In the genomic region with DNA sequence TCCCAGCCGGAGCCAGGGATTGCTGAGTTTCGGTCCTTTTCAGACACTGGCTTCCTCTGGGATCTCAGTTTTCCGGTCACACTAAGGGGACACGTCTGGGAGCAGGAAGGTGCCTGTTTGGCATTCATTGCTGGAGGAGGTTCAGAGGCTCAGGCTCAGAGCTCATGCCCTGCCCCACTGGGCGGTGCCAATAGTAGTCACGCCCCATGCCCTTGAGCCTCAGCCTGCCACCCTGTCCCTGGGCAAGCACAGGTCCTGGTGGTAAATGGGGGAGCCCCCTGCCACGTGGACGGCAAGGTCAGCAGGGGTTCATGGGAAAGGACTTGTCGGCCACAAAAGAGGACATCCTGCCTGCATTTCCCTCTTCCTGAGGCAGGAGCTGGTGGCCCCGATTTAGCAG, we compare ENCODE assay signal across 13 mouse cellular contexts. TPM values are rescaled to one million over a fixed set of nuclear protein-coding genes. Genes with fewer than 3 reads are reported as not detected.
DNase-seq lines count a peak whose midpoint lies in the region; ATAC-seq and TF ChIP-seq lines count a peak whose summit lies in the region.
"Had no signal": no experiment of that assay in that cellular context is flagged by ENCODE, and none has a peak within 500 bp of the region (broad histone marks: within the 10 kb centered on the region; RNA-seq: fewer than 3 reads in every experiment).

No protein-coding gene starts in this region.

- H3K27me3 ChIP-seq in MEL (ENCODE audit: control insufficient read depth in 1 of 2, insufficient read depth in 2 of 2, low read length in 2 of 2): peaks cover 0 to 4% of the 10 kb centered on the region in 2 experiments
- H3K27me3 ChIP-seq in liver, embryonic 14.5 days (ENCODE audit: control insufficient read depth, insufficient read depth, low read length): peaks cover 27% of the 10 kb centered on the region

- no peak for TF ChIP-seq EP300 in MEL (IDR thresholded peaks at IDR 0.05; ENCODE audit: low read depth in 1 of 2, low read length in 2 of 2)
- TF ChIP-seq EP300 in liver, embryonic 14.5 days (IDR thresholded peaks at IDR 0.05; ENCODE audit: low read depth): no peak

- H3K79me2 ChIP-seq in MEL (ENCODE audit: control insufficient read depth, insufficient read depth, low read length, poor library complexity): no peaks in the 10 kb centered on the region

- peak overlapping the region; percentile 4 to 21; a peak in 1 of 4 replicates for H3K4me3 ChIP-seq in MEL (ENCODE audit: control insufficient read depth in 1 of 2, insufficient read depth in 1 of 2, low read depth in 2 of 2, low read length in 2 of 2)
- no peak overlapping the region for H3K4me3 ChIP-seq in liver, embryonic 14.5 days (ENCODE audit: insufficient read depth in 1 of 2, low read depth in 2 of 2, low read length in 2 of 2)
- H3K4me3 ChIP-seq: hindbrain, embryonic 10.5 days had no signal

- no peak for TF ChIP-seq CTCF in MEL (IDR thresholded peaks at IDR 0.05 in 2 of 3, conservative IDR thresholded peaks at IDR 0.05 in 1 of 3; ENCODE audit: control insufficient read depth in 1 of 3, insufficient read depth in 1 of 3, low read depth in 2 of 3, low read length in 3 of 3, poor library complexity in 1 of 3, severe bottlenecking in 1 of 3)
- no peak for TF ChIP-seq CTCF in liver, embryonic 14.5 days (IDR thresholded peaks at IDR 0.05; ENCODE audit: low read depth)

- DNase-seq in MEL (ENCODE audit: low read depth, low spot score): peak; percentile 54
- DNase-seq in heart, postnatal 4 days: peak; percentile 38
- DNase-seq in liver, embryonic 14.5 days (ENCODE audit: low read depth in 3 of 3, low spot score in 3 of 3): no peak
- no peak for DNase-seq in T-cell, adult 2 months (ENCODE audit: low spot score)
- DNase-seq in B cell, adult 2 months: no peak
- DNase-seq in cerebellum, adult 11-12 months: no peak
- DNase-seq in testis, postnatal 14 days (ENCODE audit: low spot score): no peak

- ATAC-seq in common myeloid progenitor, adult 5-6 weeks (replicated peaks; ENCODE audit: low read depth, poor library complexity, severe bottlenecking): peak; percentile 53
- peak; percentile 31; the same call in 1 of the 2 replicates for ATAC-seq in liver, embryonic 14.5 days (ENCODE audit: insufficient read depth)

- no peak for TF ChIP-seq RAD21 in MEL (IDR thresholded peaks at IDR 0.05; ENCODE audit: low read depth, low read length)

- H3K36me3 ChIP-seq in MEL (ENCODE audit: control insufficient read depth in 1 of 2, insufficient read depth in 2 of 2, low read length in 2 of 2): no peaks in the 10 kb centered on the region
- H3K36me3 ChIP-seq in liver, embryonic 14.5 days (replicated peaks; ENCODE audit: control insufficient read depth, insufficient read depth, low read depth): no peaks in the 10 kb centered on the region
- H3K36me3 ChIP-seq: G1E; hindbrain, embryonic 10.5 days had no signal

- 2% methylated on average over 10 of the region's 10 CpGs for WGBS in liver, embryonic 14.5 days (ENCODE audit: insufficient replicate concordance)

- H3K27ac ChIP-seq in MEL (ENCODE audit: control insufficient read depth, low read depth, low read length): no peak overlapping the region
- no peak overlapping the region for H3K27ac ChIP-seq in liver, embryonic 14.5 days
- H3K27ac ChIP-seq: hindbrain, embryonic 10.5 days had no signal

- H3K4me1 ChIP-seq in MEL (ENCODE audit: control insufficient read depth in 1 of 2, insufficient read depth in 2 of 2, low read length in 2 of 2): peaks cover 0 to 2% of the 10 kb centered on the region in 2 experiments; a peak in 2 of 4 replicates
- H3K4me1 ChIP-seq in liver, embryonic 14.5 days (replicated peaks; ENCODE audit: control insufficient read depth in 2 of 2, insufficient read depth in 2 of 2, low read length in 1 of 2): no peaks in the 10 kb centered on the region

- no peak overlapping the region for H3K4me2 ChIP-seq in liver, embryonic 14.5 days (ENCODE audit: low read depth)

- no peaks in the 10 kb centered on the region for H3K9me3 ChIP-seq in MEL (replicated peaks; ENCODE audit: insufficient read depth, low read length)
- H3K9me3 ChIP-seq in liver, embryonic 14.5 days (ENCODE audit: control insufficient read depth, low read length): no peaks in the 10 kb centered on the region
- H3K9me3 ChIP-seq: G1E; hindbrain, embryonic 10.5 days had no signal

- no peak for TF ChIP-seq POLR2A in MEL (IDR thresholded peaks at IDR 0.05; ENCODE audit: control insufficient read depth in 1 of 2, insufficient read depth in 1 of 2, low read depth in 1 of 2, low read length in 2 of 2, poor library complexity in 1 of 2)

- no peak overlapping the region for H3K9ac ChIP-seq in MEL (ENCODE audit: control insufficient read depth, low read depth, low read length, poor library complexity, severe bottlenecking)
- no peak overlapping the region for H3K9ac ChIP-seq in liver, embryonic 14.5 days (replicated peaks)

TF ChIP-seq in MEL, 35 proteins besides CTCF, POLR2A, EP300 and RAD21:
- no peak for TF ChIP-seq KAT2A (conservative IDR thresholded peaks at IDR 0.05; ENCODE audit: low read depth, low read length)
- TF ChIP-seq ZKSCAN1 (IDR thresholded peaks at IDR 0.05; ENCODE audit: low read depth, low read length): no peak
- no peak for TF ChIP-seq UBTF (IDR thresholded peaks at IDR 0.05; ENCODE audit: borderline replicate concordance, insufficient read depth, low read depth, low read length)
- TF ChIP-seq USF2 (IDR thresholded peaks at IDR 0.05; ENCODE audit: borderline replicate concordance in 1 of 2, insufficient read depth in 1 of 2, low read depth in 1 of 2, low read length in 2 of 2): no peak
- TF ChIP-seq GATA1 (IDR thresholded peaks at IDR 0.05; ENCODE audit: low read depth, low read length): no peak
- no peak for TF ChIP-seq BHLHE40 (IDR thresholded peaks at IDR 0.05; ENCODE audit: borderline replicate concordance, low read depth, low read length)

RNA-seq across cellular contexts. Expression of gene Flt4, which starts 4.3 kb away (rescaled TPM):
- total RNA-seq in MEL (2012; rRNA removed): 0.07 and 0.08 TPM in 2 replicates
- polyA plus RNA-seq in MEL (2012; ENCODE audit: insufficient read depth in 1 of 2, insufficient read length in 2 of 2, low read depth in 1 of 2, low replicate concordance in 2 of 2, missing spikeins in 1 of 2): under 1 TPM in 1 of 2 experiments, not detected in 1; 0.13 TPM
- total RNA-seq in common myeloid progenitor, adult 5-6 weeks (2017): 0.09 TPM in 1 of 2 replicates, not detected in the other
- 10 to 100 TPM; 14.7 to 19.0 TPM for total RNA-seq in heart, postnatal 4 days (2021)
- 2.0 and 2.2 TPM in 2 replicates for polyA plus RNA-seq in liver, embryonic 14.5 days (2012; rRNA removed)
- 2.5 and 2.8 TPM in 2 replicates for polyA plus RNA-seq in liver, embryonic 14.5 days (2014; fragmentation: Nextera tagmentation; extraction: Ambion mirVana)

RNA-seq across cellular contexts. Expression of gene Scgb3a1, which starts 50.1 kb away (rescaled TPM):
- not detected in 2 replicates for total RNA-seq in MEL (2012; rRNA removed)
- not detected for polyA plus RNA-seq in MEL (2012; ENCODE audit: insufficient read depth in 1 of 2, insufficient read length in 2 of 2, low read depth in 1 of 2, low replicate concordance in 2 of 2, missing spikeins in 1 of 2)
- total RNA-seq in common myeloid progenitor, adult 5-6 weeks (2017): not detected in 2 replicates
- total RNA-seq in heart, postnatal 4 days (2021): not detected
- not detected in 2 replicates for polyA plus RNA-seq in liver, embryonic 14.5 days (2012; rRNA removed)
- not detected in 2 replicates for polyA plus RNA-seq in liver, embryonic 14.5 days (2014; fragmentation: Nextera tagmentation; extraction: Ambion mirVana)
- total RNA-seq: G1E; monocyte, adult 5-6 weeks had no signal
- polyA plus RNA-seq: cortical plate, adult 2 months; G1E; hindbrain, embryonic 10.5 days; stomach, embryonic 14.5 days had no signal

RNA-seq across cellular contexts. Expression of gene Olfr1380, which starts 56.7 kb away (rescaled TPM):
- not detected in 2 replicates for total RNA-seq in MEL (2012; rRNA removed)
- not detected for polyA plus RNA-seq in MEL (2012; ENCODE audit: insufficient read depth in 1 of 2, insufficient read length in 2 of 2, low read depth in 1 of 2, low replicate concordance in 2 of 2, missing spikeins in 1 of 2)
- total RNA-seq in common myeloid progenitor, adult 5-6 weeks (2017): not detected in 2 replicates
- not detected for total RNA-seq in heart, postnatal 4 days (2021)
- polyA plus RNA-seq in liver, embryonic 14.5 days (2012; rRNA removed): not detected in 2 replicates
- not detected in 2 replicates for polyA plus RNA-seq in liver, embryonic 14.5 days (2014; fragmentation: Nextera tagmentation; extraction: Ambion mirVana)
- total RNA-seq: monocyte, adult 5-6 weeks had no signal
- polyA plus RNA-seq: cortical plate, adult 2 months; G1E; hindbrain, embryonic 10.5 days; stomach, embryonic 14.5 days had no signal

Comparison
In these comparisons a context has a peak if more than half of its experiments do, and no peak if none do; other contexts are left out.
1. DNase-seq: peak in MEL (single experiment) and heart, postnatal 4 days (single experiment); none in liver, embryonic 14.5 days (0 of 3), T-cell, adult 2 months (single experiment), B cell, adult 2 months (0 of 2), cerebellum, adult 11-12 months (single experiment) and testis, postnatal 14 days (single experiment).
2. H3K4me3 ChIP-seq: peak in MEL (2 of 2); none in liver, embryonic 14.5 days (0 of 2).
3. RNA of gene Flt4, which starts 4.3 kb away (total RNA-seq): 14.7 to 19.0 TPM in heart, postnatal 4 days; 0.09 TPM in common myeloid progenitor, adult 5-6 weeks and 0.07 to 0.08 TPM in MEL; every median in the first group is over 10 times any median in the second.